Mouse (Mus musculus) limb, embryonic 14.5 days (tissue): Measurements from ENCODE around the gene Sult2b1. TPM values are rescaled to one million over a fixed set of nuclear protein-coding genes. Genes with fewer than 3 reads are reported as not detected.

Experiments
- ATAC-seq: fragments of 200-750 bp; cut with Nextera tagmentation; 2 replicates; pipeline ENCODE4 v1.8.0; 2017; ENCODE audit warnings: low read depth, moderate number of reproducible peaks, moderate TSS enrichment; ENCODE audit not compliant: low FRiP score
- DNase-seq: peaks from one replicate; pipeline ENCODE4 v3.0.0-alpha.2; 2015; ENCODE audit warnings: low spot score
- H3K27ac ChIP-seq: fragments of 300-500 bp; sonication (generic); replicated peaks from 2 replicates; pipeline ENCODE4 v1.5.1; 2014; ENCODE audit warnings: low read depth, mild to moderate bottlenecking, low read length, moderate library complexity, mixed read lengths
- H3K27me3 ChIP-seq: fragments of 300-500 bp; sonication (generic); 2 replicates; pipeline ENCODE4 v1.6.1; 2014; ENCODE audit warnings: low read length, mixed read lengths; ENCODE audit not compliant: control insufficient read depth, insufficient read depth
- H3K36me3 ChIP-seq: fragments of 300-500 bp; sonication (generic); 2 replicates; pipeline ENCODE4 v1.6.1; 2014; ENCODE audit warnings: mild to moderate bottlenecking, low read length, moderate library complexity, mixed read lengths; ENCODE audit not compliant: control insufficient read depth, insufficient read depth
- H3K4me1 ChIP-seq: fragments of 300-500 bp; sonication (generic); 2 replicates; pipeline ENCODE4 v1.6.1; 2014; ENCODE audit warnings: antibody characterized with exemption, low read length, mixed read lengths; ENCODE audit not compliant: control insufficient read depth, insufficient read depth
- H3K4me2 ChIP-seq: fragments of 300-500 bp; sonication (generic); replicated peaks from 2 replicates; pipeline ENCODE4 v1.6.1; 2014; ENCODE audit warnings: low read depth, mild to moderate bottlenecking, low read length, moderate library complexity; ENCODE audit not compliant: severe bottlenecking
- H3K4me3 ChIP-seq: fragments of 300-500 bp; sonication (generic); replicated peaks from 2 replicates; pipeline ENCODE4 v1.5.1; 2014; ENCODE audit warnings: low read length
- H3K9ac ChIP-seq: fragments of 300-500 bp; sonication (generic); 2 replicates; pipeline ENCODE4 v1.6.1; 2014; ENCODE audit warnings: mild to moderate bottlenecking, low read depth, low read length, moderate library complexity; ENCODE audit not compliant: severe bottlenecking
- H3K9me3 ChIP-seq: fragments of 300-500 bp; sonication (generic); 2 replicates; pipeline ENCODE4 v1.6.1; 2016; ENCODE audit warnings: low read length; ENCODE audit not compliant: control insufficient read depth
- POLR2A ChIP-seq: fragments of 200-500 bp; IDR thresholded peaks from 2 replicates; pipeline ENCODE4 v1.8.0; 2012; ENCODE audit warnings: inconsistent platforms, mild to moderate bottlenecking, moderate library complexity, borderline replicate concordance; ENCODE audit not compliant: insufficient read depth, insufficient read length; ENCODE audit errors: extremely low read depth
- WGBS: fragments of 180-500 bp; shearing (Covaris S2); extraction: QIAGEN DNeasy Blood & Tissue Kit; methylation state at CpG from one replicate; pipeline ENCODE4 v1.1.7; 2014; 5-methylcytosine and 5-hydroxymethylcytosine counted together
- polyA plus RNA-seq, 2 experiments: library from polyadenylated mRNA; depleted of rRNA in 1 of 2; stranded (reverse) in 1 of 2; unstranded in 1 of 2; fragments of >200 nt; fragmentation: Nextera tagmentation in 1 of 2; extraction: Ambion mirVana in 1 of 2; gene quantifications; 2 replicates each; pipeline versions ENCODE4 v1.2.1 to v1.2.3; 2012 to 2014

Sult2b1 gene
- polyA plus RNA-seq, 2 experiments, result 8.9 to 31.7 TPM

DNA sequence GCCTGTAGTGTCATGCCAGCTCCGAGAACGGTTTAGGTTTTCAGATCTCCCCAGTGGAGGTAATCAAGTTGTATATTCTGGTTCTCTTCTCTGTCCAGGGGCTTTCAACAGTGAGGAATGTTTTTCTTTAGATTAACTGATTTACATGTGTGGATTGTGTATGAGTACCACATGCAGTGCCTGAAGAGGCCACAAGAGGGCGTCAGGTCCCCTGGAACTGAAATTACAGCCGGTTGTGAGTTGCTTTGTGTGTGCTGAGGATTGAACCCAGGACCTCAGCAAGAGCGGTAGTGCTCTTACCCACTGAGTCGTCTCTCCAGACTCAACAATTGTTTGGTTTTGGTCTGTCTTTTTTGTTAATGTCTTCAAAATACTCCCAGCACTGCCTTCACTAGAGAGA, 38.0 kb downstream of the Sult2b1 start:
- H3K4me2 ChIP-seq, result no peak overlapping the region
- H3K36me3 ChIP-seq, result no peaks in the 10 kb centered on the region
- no peaks in the 10 kb centered on the region for H3K27me3 ChIP-seq
- no peak overlapping the region for H3K9ac ChIP-seq
- H3K4me1 ChIP-seq, result no peaks in the 10 kb centered on the region
- TF ChIP-seq POLR2A, result no peak
- no peaks in the 10 kb centered on the region; the same call in 1 of the 2 replicates for H3K9me3 ChIP-seq
- H3K27ac ChIP-seq, result no peak overlapping the region
- DNase-seq (no peak), ATAC-seq (no peak)
- 63% methylated on average over 6 of the region's 6 CpGs for WGBS
- no peak overlapping the region for H3K4me3 ChIP-seq

DNA sequence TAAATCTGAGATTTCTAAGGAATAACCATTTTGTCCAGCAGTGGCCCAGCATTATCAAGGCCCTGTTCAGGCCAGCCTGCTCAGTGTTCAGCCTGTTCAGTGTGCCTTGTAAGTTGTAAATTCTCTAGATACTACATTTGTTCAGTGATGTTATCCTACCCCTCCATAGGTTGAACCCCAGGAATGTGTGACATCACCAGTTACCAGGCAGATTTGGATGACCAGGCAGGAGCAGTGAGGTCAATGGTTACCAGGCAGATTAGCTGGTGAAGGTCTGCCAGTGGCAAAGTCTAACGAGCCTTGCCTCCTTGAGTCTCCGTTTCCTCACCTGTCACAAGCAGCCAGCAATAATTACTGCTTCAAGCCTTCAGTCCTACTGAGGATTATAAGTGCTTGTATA, 40.1 kb downstream of the Sult2b1 start:
- Histone ChIP-seq H3K27ac (no peak overlapping the region), H3K27me3 (no peaks in the 10 kb centered on the region), H3K4me1 (no peaks in the 10 kb centered on the region), H3K9me3 (no peaks in the 10 kb centered on the region; the same call in 1 of the 2 replicates), H3K9ac (no peak overlapping the region), H3K4me3 (no peak overlapping the region), H3K36me3 (no peaks in the 10 kb centered on the region), H3K4me2 (no peak overlapping the region)
- DNase-seq, result peak; percentile 52
- TF ChIP-seq POLR2A, result no peak
- WGBS, result 18% methylated on average over 2 of the region's 2 CpGs
- ATAC-seq, result peak; percentile 41; the same call in 1 of the 2 replicates

DNA sequence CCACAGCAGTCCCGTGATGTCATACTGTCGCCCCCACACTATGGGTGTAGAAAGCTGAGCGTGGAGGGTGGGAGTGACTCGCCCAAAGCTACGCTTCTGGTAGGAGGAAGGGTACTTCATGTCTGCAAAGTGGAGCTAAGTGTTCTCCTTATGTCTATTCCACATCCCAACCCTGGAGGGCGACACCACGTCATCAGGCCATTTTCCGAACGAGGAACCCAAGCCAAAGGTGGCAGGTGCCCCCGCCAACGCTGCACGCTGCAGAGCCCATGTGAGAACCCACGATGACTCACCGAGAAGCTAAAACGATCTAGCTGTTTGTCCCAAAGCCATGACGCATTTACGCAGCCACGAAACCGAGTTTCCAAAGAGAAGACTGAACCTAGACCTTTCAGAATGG, 42.1 kb downstream of the Sult2b1 start:
- WGBS, result 37% methylated on average over 19 of the region's 19 CpGs
- DNase-seq (no peak), ATAC-seq (no peak)
- no peak overlapping the region for H3K27ac ChIP-seq
- H3K9ac ChIP-seq, result peak overlapping the region; percentile 13; the same call in 1 of the 2 replicates
- H3K9me3 ChIP-seq, result no peaks in the 10 kb centered on the region; the same call in 1 of the 2 replicates
- no peak for TF ChIP-seq POLR2A
- H3K27me3 ChIP-seq, result no peaks in the 10 kb centered on the region
- peak overlapping the region; percentile 48 for H3K4me2 ChIP-seq
- H3K4me1 ChIP-seq, result no peaks in the 10 kb centered on the region
- H3K4me3 ChIP-seq, result peak overlapping the region; percentile 32
- no peaks in the 10 kb centered on the region for H3K36me3 ChIP-seq

DNA sequence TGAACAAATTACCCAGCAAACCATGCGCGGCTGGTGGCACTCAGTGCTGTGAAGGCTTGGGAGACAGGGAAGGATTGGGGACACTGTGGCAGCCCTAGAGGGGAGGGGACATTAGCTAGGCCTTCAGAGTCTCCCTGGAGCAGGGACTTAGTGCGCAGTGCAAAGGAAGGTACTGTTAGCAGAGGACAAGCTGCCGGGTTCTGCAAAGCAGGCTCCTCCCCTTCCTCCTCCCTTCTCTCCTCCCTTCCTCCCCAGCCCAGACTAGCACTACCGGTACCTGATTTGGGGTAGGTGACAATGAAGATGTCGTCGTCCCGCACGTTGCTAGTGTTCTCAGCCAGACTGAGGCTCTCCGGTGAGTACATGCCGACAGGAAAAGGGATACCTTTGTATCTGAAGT, 42.7 kb downstream of the Sult2b1 start:
- DNase-seq, result peak; percentile 41
- 34% methylated on average over 11 of the region's 11 CpGs for WGBS
- Histone ChIP-seq H3K4me1 (no peaks in the 10 kb centered on the region), H3K27ac (no peak overlapping the region), H3K4me2 (peak overlapping the region; percentile 48), H3K9me3 (no peaks in the 10 kb centered on the region; the same call in 1 of the 2 replicates), H3K9ac (peak overlapping the region; percentile 13; the same call in 1 of the 2 replicates), H3K4me3 (peak overlapping the region; percentile 32), H3K27me3 (no peaks in the 10 kb centered on the region), H3K36me3 (no peaks in the 10 kb centered on the region)
- no peak for TF ChIP-seq POLR2A
- ATAC-seq, result no peak

DNA sequence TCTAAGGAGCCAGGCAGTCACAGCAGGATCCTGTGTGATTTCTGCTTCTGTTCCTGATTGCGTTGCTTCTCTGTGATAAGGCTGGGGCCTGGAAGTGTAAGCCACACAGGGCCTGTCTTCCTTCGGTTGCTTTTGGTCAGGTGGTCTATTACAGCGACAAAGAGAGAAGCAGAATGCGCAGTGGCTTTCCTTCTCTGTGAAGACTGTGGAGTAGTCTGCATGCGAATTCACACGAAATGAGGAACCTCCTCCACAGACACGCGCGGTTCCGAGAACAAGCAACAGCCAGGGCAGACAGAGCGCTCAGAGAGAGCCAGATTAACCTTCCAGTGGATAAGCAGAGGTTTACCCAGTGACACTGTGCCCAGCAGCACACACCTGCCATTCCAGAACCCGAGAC, 43.2 kb downstream of the Sult2b1 start:
- no peaks in the 10 kb centered on the region for H3K36me3 ChIP-seq
- H3K27ac ChIP-seq, result no peak overlapping the region
- TF ChIP-seq POLR2A, result no peak
- DNase-seq, result no peak
- no peak overlapping the region for H3K4me3 ChIP-seq
- H3K9ac ChIP-seq, result no peak overlapping the region
- H3K4me1 ChIP-seq, result no peaks in the 10 kb centered on the region
- no peaks in the 10 kb centered on the region for H3K9me3 ChIP-seq
- ATAC-seq, result no peak
- H3K27me3 ChIP-seq, result no peaks in the 10 kb centered on the region
- H3K4me2 ChIP-seq, result peak overlapping the region; percentile 48
- WGBS, result 85% methylated on average over 12 of the region's 12 CpGs

DNA sequence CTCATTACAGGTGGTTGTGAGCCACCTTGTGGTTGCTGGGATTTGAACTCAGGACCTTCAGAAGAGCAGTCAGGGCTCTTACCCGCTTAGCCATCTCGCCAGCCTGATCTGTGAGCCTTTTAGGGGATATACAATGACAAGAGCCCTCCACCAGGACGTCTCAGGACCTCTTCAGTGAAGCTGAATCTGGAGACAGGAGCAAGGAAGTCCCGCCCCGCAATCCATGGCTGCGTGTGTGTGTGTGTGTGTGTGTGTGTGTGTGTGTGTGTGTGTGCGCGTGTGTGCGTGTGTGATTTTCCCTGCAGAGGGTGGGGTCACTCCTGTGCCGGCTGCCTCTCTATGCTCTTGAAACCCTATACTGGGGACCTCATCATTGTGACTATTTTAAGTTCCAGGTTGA, 44.6 kb downstream of the Sult2b1 start:
- Histone ChIP-seq H3K27ac (no peak overlapping the region), H3K36me3 (no peaks in the 10 kb centered on the region), H3K4me2 (no peak overlapping the region), H3K4me3 (no peak overlapping the region), H3K4me1 (no peaks in the 10 kb centered on the region), H3K27me3 (no peaks in the 10 kb centered on the region), H3K9me3 (no peaks in the 10 kb centered on the region), H3K9ac (no peak overlapping the region)
- WGBS, result 55% methylated on average over 7 of the region's 10 CpGs
- no peak for DNase-seq
- no peak for ATAC-seq
- TF ChIP-seq POLR2A, result no peak
